Mouse (Mus musculus) splenic B cell, adult 2 months (primary cell): ENCODE measurements around the gene Rbms1.
A peak's percentile ranks its signal among the peaks of the same experiment; 100 is the strongest.

Experiments
- DNase-seq: peaks from one replicate; pipeline ENCODE4 v3.0.0-alpha.2; 2011; ENCODE audit warnings: low read depth, low spot score
- H3K27me3 ChIP-seq: 2 replicates; pipeline ENCODE4 v1.6.1; 2012; ENCODE audit warnings: mild to moderate bottlenecking, low read length, moderate library complexity, mixed read lengths; ENCODE audit not compliant: control insufficient read depth, poor library complexity, insufficient read depth, severe bottlenecking
- H3K36me3 ChIP-seq: 2 replicates; pipeline ENCODE4 v1.6.1; 2012; ENCODE audit warnings: mild to moderate bottlenecking, low read length, moderate library complexity, mixed read lengths; ENCODE audit not compliant: control insufficient read depth, poor library complexity, insufficient read depth, severe bottlenecking

Gene Rbms1

GRCm38 (mm10) chr2:60877543-60878386 lies 85.2 kb downstream of the Rbms1 start:
- Histone ChIP-seq H3K27me3 (no peaks in the 10 kb centered on the region), H3K36me3 (no peaks in the 10 kb centered on the region)
- peak; percentile 56 for DNase-seq

- DNase-seq, result no peak
- H3K36me3 ChIP-seq, result no peaks in the 10 kb centered on the region
- no peaks in the 10 kb centered on the region for H3K27me3 ChIP-seq
Observed at GRCm38 (mm10) chr2:60876891-60877290, 86.1 kb downstream of the Rbms1 start.

DNA sequence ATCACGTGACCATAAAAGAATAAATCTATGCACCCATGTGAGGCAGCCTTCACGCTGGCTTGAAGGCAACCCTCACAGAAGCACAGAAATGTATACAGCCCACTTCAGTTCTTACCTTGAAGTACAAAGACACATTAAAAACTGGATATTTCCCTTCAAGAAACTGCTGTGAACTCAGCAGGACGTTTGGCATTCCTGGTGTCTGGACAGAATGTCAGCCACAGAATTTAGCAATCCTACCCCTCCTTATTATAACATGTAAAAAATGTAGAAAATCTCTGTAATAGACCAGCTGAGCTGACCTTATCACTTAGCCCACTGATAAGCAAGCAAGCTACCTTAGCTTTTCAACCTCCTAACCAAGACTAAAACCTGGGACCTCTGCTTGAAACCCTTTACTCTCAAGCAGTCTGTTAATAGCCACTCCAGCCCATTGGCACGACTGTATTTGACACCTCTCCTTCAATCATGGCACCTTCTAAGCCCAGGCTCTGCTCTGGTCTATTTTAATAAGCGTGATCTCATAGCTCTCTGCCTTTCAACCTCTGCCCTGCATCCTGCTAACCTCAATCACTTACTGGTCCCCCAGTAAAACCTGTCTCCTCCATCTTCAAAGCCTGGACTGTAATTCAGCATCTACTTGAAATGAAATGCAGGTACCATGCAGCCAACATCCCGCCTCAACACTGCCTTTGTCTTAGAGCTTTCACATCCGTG lies 90.7 kb downstream of the Rbms1 start:
- peak; percentile 29 for DNase-seq
- Histone ChIP-seq H3K36me3 (no peaks in the 10 kb centered on the region), H3K27me3 (no peaks in the 10 kb centered on the region)

DNA sequence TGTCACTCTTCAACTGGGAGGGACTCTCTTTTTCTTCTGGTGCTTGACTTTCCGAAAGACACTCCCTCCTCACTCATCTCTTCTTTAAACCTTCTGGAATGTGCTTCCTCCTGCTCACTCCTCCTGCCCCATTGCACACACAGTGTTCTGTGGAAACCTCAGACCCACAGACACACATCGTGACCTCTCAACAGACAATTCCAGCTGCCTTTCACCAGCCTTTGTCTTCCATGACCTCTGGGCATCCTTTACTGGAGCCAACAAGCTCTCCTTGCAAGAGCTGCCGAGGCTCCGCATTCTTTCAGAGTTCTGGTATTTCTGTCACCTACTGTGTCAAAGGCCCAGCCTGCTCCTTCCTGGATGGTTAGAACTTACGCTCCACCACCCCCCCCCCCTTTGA lies 92.0 kb downstream of the Rbms1 start:
- DNase-seq, result no peak
- no peaks in the 10 kb centered on the region for H3K27me3 ChIP-seq
- no peaks in the 10 kb centered on the region for H3K36me3 ChIP-seq

DNA sequence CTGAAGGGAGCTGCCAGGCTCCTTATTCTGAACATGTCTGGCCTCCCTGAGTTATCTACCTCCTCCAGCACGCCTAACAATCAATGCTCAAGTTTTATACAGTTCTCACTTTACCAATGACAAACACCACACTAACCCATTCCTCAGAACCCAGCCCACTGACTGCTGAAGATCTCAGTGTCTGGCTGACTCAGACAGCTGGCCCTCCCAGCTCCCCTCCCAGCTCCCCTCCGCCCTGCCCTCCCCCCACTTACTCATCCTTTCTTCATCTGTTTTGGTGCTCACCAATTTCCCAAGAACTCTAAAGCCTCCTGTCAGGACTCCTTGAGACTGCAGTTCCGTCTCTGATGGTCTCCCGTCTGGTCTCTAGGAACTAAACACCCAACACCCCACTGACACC lies 92.5 kb downstream of the Rbms1 start:
- no peaks in the 10 kb centered on the region for H3K27me3 ChIP-seq
- DNase-seq, result no peak

DNA sequence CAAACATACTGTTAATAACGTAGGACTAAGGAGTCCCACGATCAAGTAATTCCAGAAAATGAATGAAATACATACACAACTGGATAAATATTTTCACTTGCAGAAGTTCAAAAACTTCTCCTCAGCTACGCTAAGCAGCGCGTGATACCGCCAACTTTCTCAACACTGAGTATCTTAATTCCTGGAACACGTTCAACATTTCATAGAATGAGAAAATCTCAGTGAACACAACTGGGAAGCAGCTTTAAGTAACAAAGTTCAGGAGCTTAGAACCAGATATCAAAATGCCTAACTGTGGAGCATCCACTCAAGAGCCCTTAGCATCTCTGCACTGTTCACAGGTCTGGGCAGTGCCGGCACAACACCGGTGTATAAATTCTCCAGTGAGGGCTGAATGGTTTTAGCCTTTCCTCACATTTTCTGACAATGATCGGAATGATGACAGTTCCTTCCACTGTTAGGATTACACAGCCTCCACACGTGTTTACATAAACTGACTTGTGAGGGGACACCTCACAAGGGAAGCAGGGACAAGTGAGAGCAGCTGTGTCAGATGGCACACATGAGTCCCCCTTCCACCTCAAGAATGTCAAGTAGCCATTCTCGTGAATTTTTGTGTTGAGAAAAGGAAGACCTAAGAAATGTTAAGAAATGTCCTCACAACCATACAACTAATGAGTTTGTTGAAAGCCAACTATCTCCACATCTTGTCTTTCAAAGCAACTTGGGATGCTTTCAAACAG lies 93.8 kb downstream of the Rbms1 start:
- Histone ChIP-seq H3K27me3 (no peaks in the 10 kb centered on the region), H3K36me3 (no peaks in the 10 kb centered on the region)
- no peak for DNase-seq

More for the DNA sequence above, 92.5 kb downstream of the Rbms1 start:
- no peaks in the 10 kb centered on the region for H3K36me3 ChIP-seq

GRCm38 (mm10) chr2:60868060-60868662 lies 94.8 kb downstream of the Rbms1 start:
- DNase-seq, result peak; percentile 54
- Histone ChIP-seq H3K27me3 (no peaks in the 10 kb centered on the region), H3K36me3 (no peaks in the 10 kb centered on the region)

DNA sequence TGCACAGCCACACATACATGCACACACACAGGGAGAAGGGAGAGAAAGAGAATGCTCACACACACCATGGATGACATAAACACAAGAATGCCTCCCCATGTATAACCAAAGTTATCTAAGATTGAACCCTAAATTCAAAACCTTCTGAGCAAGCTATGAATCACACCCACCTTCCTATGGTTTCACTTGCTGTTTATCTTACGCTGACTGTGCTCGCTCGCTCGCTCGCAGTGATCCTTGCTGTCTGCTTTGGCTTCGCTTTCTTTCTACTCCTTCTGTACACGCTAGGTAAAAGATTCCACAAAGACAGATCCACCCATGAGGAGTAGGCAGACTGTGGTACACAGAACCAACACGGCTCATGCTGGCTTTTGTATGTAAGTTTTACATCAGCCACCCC lies 95.7 kb downstream of the Rbms1 start:
- DNase-seq, result no peak

GRCm38 (mm10) chr2:60865869-60866268 lies 97.1 kb downstream of the Rbms1 start:
- no peaks in the 10 kb centered on the region for H3K36me3 ChIP-seq
- no peaks in the 10 kb centered on the region for H3K27me3 ChIP-seq
- peak; percentile 16 for DNase-seq

More for the DNA sequence above, 95.7 kb downstream of the Rbms1 start:
- no peaks in the 10 kb centered on the region for H3K27me3 ChIP-seq
- H3K36me3 ChIP-seq, result no peaks in the 10 kb centered on the region

- no peaks in the 10 kb centered on the region for H3K36me3 ChIP-seq
- no peaks in the 10 kb centered on the region for H3K27me3 ChIP-seq
- DNase-seq, result no peak
Observed at GRCm38 (mm10) chr2:60864977-60865376, 98.0 kb downstream of the Rbms1 start.

- DNase-seq, result no peak
- Histone ChIP-seq H3K27me3 (no peaks in the 10 kb centered on the region), H3K36me3 (no peaks in the 10 kb centered on the region)
Observed at GRCm38 (mm10) chr2:60864256-60864795, 98.7 kb downstream of the Rbms1 start.

GRCm38 (mm10) chr2:60863827-60864226 lies 99.2 kb downstream of the Rbms1 start:
- no peaks in the 10 kb centered on the region for H3K27me3 ChIP-seq
- no peaks in the 10 kb centered on the region for H3K36me3 ChIP-seq
- DNase-seq, result no peak

DNA sequence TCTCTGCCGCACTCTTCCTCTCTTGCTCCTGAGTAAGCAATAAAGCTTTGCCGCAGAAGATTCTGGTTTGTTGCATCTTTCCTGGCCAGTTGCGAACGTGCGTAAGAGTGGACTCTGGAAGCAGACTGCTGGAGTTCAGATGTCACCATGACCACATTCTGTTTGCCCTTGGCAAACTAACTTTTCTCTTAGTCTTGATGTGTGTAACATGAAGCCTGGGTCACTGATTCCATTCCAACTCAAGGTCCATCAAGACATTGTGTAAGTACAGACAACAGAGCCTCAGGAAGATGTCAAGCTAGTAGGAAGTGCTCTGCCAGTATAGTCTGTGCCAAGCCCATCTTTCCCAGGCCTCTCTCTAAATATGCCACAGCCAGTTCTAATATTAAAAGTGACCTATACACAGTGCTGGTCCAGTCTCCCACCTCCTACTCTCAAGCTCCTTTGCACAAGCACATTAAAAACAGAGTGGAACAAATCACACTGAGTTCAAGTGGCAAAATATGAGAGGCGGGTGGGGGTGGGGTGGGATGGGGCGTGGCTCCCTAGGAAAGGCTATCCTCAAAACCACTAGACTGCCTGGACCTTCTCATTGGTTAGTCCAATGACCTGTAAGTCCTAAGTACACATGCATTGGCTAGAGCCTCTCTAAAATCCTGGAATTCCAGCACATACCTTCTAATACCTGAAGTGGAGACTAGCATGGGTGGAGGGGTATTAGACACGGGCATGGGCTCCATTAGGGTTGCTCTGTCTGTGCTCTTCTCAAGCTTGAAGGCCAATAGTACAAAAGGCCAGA lies 99.9 kb downstream of the Rbms1 start:
- Histone ChIP-seq H3K27me3 (no peaks in the 10 kb centered on the region), H3K36me3 (no peaks in the 10 kb centered on the region)
- no peak for DNase-seq

- no peaks in the 10 kb centered on the region for H3K36me3 ChIP-seq
- no peaks in the 10 kb centered on the region for H3K27me3 ChIP-seq
- DNase-seq, result no peak
Observed at GRCm38 (mm10) chr2:60858116-60858515, 104.9 kb downstream of the Rbms1 start.
